Mouse (Mus musculus): Measurements from ENCODE around the gene Slc10a4. TPM values are rescaled to one million over a fixed set of nuclear protein-coding genes. Genes with fewer than 3 reads are reported as not detected.

Slc10a4 gene
- 0.12 TPM for polyA plus RNA-seq (2017; shearing (Covaris generic))

DNA sequence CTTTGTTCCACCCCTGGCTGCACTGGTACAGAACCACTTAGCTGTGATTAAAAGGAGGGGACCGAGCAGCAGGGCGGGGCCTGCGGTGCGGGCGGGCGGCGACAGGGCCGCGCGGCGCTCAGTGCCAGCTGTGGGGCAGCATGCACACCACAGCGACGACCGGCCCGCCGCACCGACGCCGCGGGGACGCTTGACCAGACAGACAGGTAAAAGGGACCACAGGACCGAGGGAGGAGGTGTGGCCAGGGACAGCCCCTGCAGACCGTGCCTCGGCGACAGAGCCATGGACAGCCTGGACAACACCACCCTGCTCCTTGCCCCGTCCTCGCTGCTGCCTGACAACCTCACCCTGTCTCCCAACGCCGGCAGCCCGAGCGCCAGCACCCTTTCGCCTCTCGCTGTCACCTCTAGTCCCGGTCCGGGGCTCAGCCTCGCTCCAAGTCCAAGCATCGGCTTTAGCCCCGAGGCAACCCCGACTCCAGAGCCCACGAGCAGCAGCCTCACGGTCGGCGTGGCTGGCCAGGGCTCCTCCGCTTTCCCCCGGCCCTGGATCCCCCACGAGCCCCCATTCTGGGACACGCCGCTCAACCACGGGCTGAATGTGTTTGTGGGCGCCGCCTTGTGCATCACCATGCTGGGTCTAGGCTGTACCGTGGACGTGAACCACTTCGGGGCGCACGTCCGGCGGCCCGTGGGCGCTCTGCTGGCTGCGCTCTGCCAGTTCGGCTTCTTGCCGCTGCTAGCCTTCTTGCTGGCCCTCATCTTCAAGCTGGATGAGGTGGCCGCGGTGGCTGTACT is at the start of gene Slc10a4:
Gene Slc10a4 (plus strand): TSS at position 100 of the 798 bp plus-strand sequence.

DNA sequence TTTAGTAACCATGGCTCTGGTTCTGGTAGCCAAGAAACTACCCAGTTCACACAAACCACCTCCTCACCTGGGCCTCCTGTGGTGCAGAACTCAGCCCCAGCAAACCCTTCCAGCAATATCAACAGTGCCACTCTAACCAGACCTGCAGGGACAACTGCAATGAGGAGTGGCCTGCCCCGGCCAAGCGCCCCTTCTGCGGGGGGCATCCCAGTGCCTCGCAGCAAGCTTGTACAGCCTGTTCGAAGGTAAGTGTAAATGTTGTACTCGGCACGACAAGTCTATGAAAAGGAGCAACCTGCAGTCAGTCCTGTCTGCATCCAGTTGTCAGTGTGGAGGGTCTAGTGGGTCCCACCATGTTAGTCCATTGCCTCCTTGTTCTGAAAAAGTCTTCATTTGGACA is 32.1 kb upstream of the Slc10a4 start, which contains the start of gene Gm10135:
Gene Gm10135 (minus strand): TSS at position 101 of the 400 bp plus-strand sequence.

Other genes starting within 250 kb of the Slc10a4 start
- gene Tec, start 138.4 kb upstream of the Slc10a4 start, polyA plus RNA-seq (2017; shearing (Covaris generic)) = 15.7 TPM
- gene Slain2, start 92.6 kb upstream of the Slc10a4 start, polyA plus RNA-seq (2017; shearing (Covaris generic)) = 67.2 TPM
- gene Gm10135, start 32.2 kb upstream of the Slc10a4 start, polyA plus RNA-seq (2017; shearing (Covaris generic)) = not detected
- gene Fryl, start 249.7 kb downstream of the Slc10a4 start, polyA plus RNA-seq (2017; shearing (Covaris generic)) = 83.2 TPM